In genomic region chr11:31744076-31744785, GRCm38 (mm10) we compare ENCODE assay signal across 14 mouse cellular contexts.
A peak's percentile ranks its signal among the peaks of the same experiment; 100 is the strongest.
DNase-seq lines count a peak whose midpoint lies in the region; ATAC-seq and TF ChIP-seq lines count a peak whose summit lies in the region.
"Had no signal": no experiment of that assay in that cellular context is flagged by ENCODE, and none has a peak within 500 bp of the region (broad histone marks: within the 10 kb centered on the region; RNA-seq: fewer than 3 reads in every experiment).

No protein-coding gene starts in this region.

- TF ChIP-seq EP300 in lung, postnatal 0 days (IDR thresholded peaks at IDR 0.05), result no peak

- intact Hi-C loops in left cerebral cortex, adult 2 months (cut with DNase I), result loop anchor here (2.0 kb wide), 1 partner anchor 59 kb away; no protein-coding TSS in a partner anchor

- ATAC-seq in embryonic facial prominence, embryonic 11.5 days (replicated peaks; ENCODE audit: insufficient number of reproducible peaks, low FRiP score, low TSS enrichment, low read depth), result 0 out of 2 replicates have a peak, but pooled peaks have one; percentile 35
- ATAC-seq in lung, postnatal 0 days, result peak; percentile 34
- ATAC-seq in stomach, embryonic 16.5 days (ENCODE audit: insufficient read depth, low FRiP score), result peak; percentile 34; the same call in 1 of the 2 replicates
- ATAC-seq in intestine, embryonic 16.5 days, result no peak
- ATAC-seq in CD4-positive, CD25-positive, alpha-beta regulatory T cell, adult 4 months, result no peak

- H3K9me3 ChIP-seq in embryonic facial prominence, embryonic 11.5 days (replicated peaks; ENCODE audit: control insufficient read depth, low read length), result no peaks in the 10 kb centered on the region
- H3K9me3 ChIP-seq in embryonic facial prominence, embryonic 10.5 days, result no peaks in the 10 kb centered on the region
- H3K9me3 ChIP-seq in lung, postnatal 0 days (ENCODE audit: low read length), result no peaks in the 10 kb centered on the region
- no peaks in the 10 kb centered on the region for H3K9me3 ChIP-seq in stomach, embryonic 16.5 days (replicated peaks; ENCODE audit: control insufficient read depth, low read length)
- H3K9me3 ChIP-seq in intestine, embryonic 16.5 days (ENCODE audit: control insufficient read depth, low read length), result no peaks in the 10 kb centered on the region
- H3K9me3 ChIP-seq: heart, embryonic 10.5 days; limb, embryonic 13.5 days had no signal

- H3K4me1 ChIP-seq in embryonic facial prominence, embryonic 11.5 days (ENCODE audit: control insufficient read depth, insufficient read depth, low read length), result no peaks in the 10 kb centered on the region
- H3K4me1 ChIP-seq in embryonic facial prominence, embryonic 10.5 days, result peaks cover 60% of the 10 kb centered on the region
- peaks cover 4% of the 10 kb centered on the region for H3K4me1 ChIP-seq in lung, postnatal 0 days (ENCODE audit: insufficient read depth, low read depth, low read length)
- peaks cover 6% of the 10 kb centered on the region; the same call in 1 of the 2 replicates for H3K4me1 ChIP-seq in stomach, embryonic 16.5 days (ENCODE audit: control insufficient read depth, insufficient read depth, low read length)
- peaks cover 10% of the 10 kb centered on the region for H3K4me1 ChIP-seq in intestine, embryonic 16.5 days (ENCODE audit: control insufficient read depth, insufficient read depth, low read length)

- DNase-seq in embryonic facial prominence, embryonic 11.5 days (ENCODE audit: low spot score), result no peak
- no peak for DNase-seq in embryonic facial prominence, embryonic 10.5 days (ENCODE audit: low spot score)
- no peak for DNase-seq in left cerebral cortex, adult 2 months (ENCODE audit: extremely low spot score in 1 of 2, low spot score in 2 of 2)
- DNase-seq in left cerebral cortex, adult 8-10 months (ENCODE audit: low spot score in 2 of 2), result no peak
- DNase-seq in lung, postnatal 0 days (ENCODE audit: low spot score), result peak; percentile 41
- DNase-seq: adrenal gland, postnatal 25 days; spleen, adult 18-20 months; thymus, adult 18-20 months had no signal

- 83% methylated on average over 12 of the region's 12 CpGs for WGBS in embryonic facial prominence, embryonic 11.5 days
- WGBS in embryonic facial prominence, embryonic 10.5 days, result 81% methylated on average over 12 of the region's 12 CpGs
- 74% methylated on average over 12 of the region's 12 CpGs for WGBS in lung, postnatal 0 days
- WGBS in stomach, embryonic 16.5 days, result 73% methylated on average over 12 of the region's 12 CpGs
- 78% methylated on average over 12 of the region's 12 CpGs for WGBS in intestine, embryonic 16.5 days

- no peak overlapping the region for H3K4me2 ChIP-seq in embryonic facial prominence, embryonic 11.5 days (ENCODE audit: low read depth, low read length)
- H3K4me2 ChIP-seq in lung, postnatal 0 days (replicated peaks; ENCODE audit: low read depth, low read length), result no peak overlapping the region
- no peak overlapping the region for H3K4me2 ChIP-seq in stomach, embryonic 16.5 days (ENCODE audit: low read depth, low read length)
- H3K4me2 ChIP-seq in intestine, embryonic 16.5 days (ENCODE audit: low read depth, low read length), result no peak overlapping the region
- H3K4me2 ChIP-seq: limb, embryonic 13.5 days had no signal

- H3K27ac ChIP-seq in embryonic facial prominence, embryonic 11.5 days (replicated peaks; ENCODE audit: low read depth, low read length), result no peak overlapping the region
- H3K27ac ChIP-seq in embryonic facial prominence, embryonic 10.5 days (replicated peaks), result no peak overlapping the region
- H3K27ac ChIP-seq in left cerebral cortex, adult 2 months, result peak overlapping the region; percentile 61; the same call in 1 of the 2 replicates
- H3K27ac ChIP-seq in lung, postnatal 0 days (ENCODE audit: low read length), result 0 out of 2 replicates have a peak overlapping the region, but pooled peaks have one; percentile 21
- H3K27ac ChIP-seq in stomach, embryonic 16.5 days (ENCODE audit: low read length), result no peak overlapping the region
- no peak overlapping the region for H3K27ac ChIP-seq in intestine, embryonic 16.5 days (ENCODE audit: low read length)
- H3K27ac ChIP-seq: heart, embryonic 10.5 days; limb, embryonic 13.5 days had no signal

- no peak; the same call in 1 of the 2 replicates for TF ChIP-seq CTCF in left cerebral cortex, adult 2 months (IDR thresholded peaks at IDR 0.05)
- TF ChIP-seq CTCF in lung, postnatal 0 days (IDR thresholded peaks at IDR 0.05), result peak; percentile 1; the same call in 1 of the 2 replicates

- H3K9ac ChIP-seq in embryonic facial prominence, embryonic 11.5 days (replicated peaks; ENCODE audit: low read length), result no peak overlapping the region
- no peak overlapping the region for H3K9ac ChIP-seq in lung, postnatal 0 days (replicated peaks; ENCODE audit: low read depth)
- H3K9ac ChIP-seq in stomach, embryonic 16.5 days (ENCODE audit: low read length), result no peak overlapping the region
- no peak overlapping the region for H3K9ac ChIP-seq in intestine, embryonic 16.5 days (ENCODE audit: low read depth, low read length)
- H3K9ac ChIP-seq: limb, embryonic 13.5 days had no signal

- H3K36me3 ChIP-seq in embryonic facial prominence, embryonic 11.5 days (replicated peaks; ENCODE audit: control insufficient read depth, insufficient read depth, low read depth, low read length), result no peaks in the 10 kb centered on the region
- H3K36me3 ChIP-seq in embryonic facial prominence, embryonic 10.5 days (replicated peaks), result no peaks in the 10 kb centered on the region
- no peaks in the 10 kb centered on the region for H3K36me3 ChIP-seq in lung, postnatal 0 days (ENCODE audit: insufficient read depth, low read length)
- H3K36me3 ChIP-seq in stomach, embryonic 16.5 days (ENCODE audit: control insufficient read depth, insufficient read depth, low read length), result no peaks in the 10 kb centered on the region
- no peaks in the 10 kb centered on the region for H3K36me3 ChIP-seq in intestine, embryonic 16.5 days (ENCODE audit: control insufficient read depth, insufficient read depth, low read length)
- H3K36me3 ChIP-seq: heart, embryonic 10.5 days; limb, embryonic 13.5 days had no signal

- H3K27me3 ChIP-seq in embryonic facial prominence, embryonic 11.5 days (ENCODE audit: control insufficient read depth, insufficient read depth, low read length), result no peaks in the 10 kb centered on the region
- no peaks in the 10 kb centered on the region for H3K27me3 ChIP-seq in embryonic facial prominence, embryonic 10.5 days (replicated peaks; ENCODE audit: low read depth, poor library complexity, severe bottlenecking)
- no peaks in the 10 kb centered on the region for H3K27me3 ChIP-seq in lung, postnatal 0 days (replicated peaks; ENCODE audit: insufficient read depth, low read length)
- no peaks in the 10 kb centered on the region for H3K27me3 ChIP-seq in stomach, embryonic 16.5 days (ENCODE audit: control insufficient read depth, insufficient read depth, low read length)
- H3K27me3 ChIP-seq in intestine, embryonic 16.5 days (replicated peaks; ENCODE audit: control insufficient read depth, insufficient read depth, low read length), result no peaks in the 10 kb centered on the region
- H3K27me3 ChIP-seq: limb, embryonic 13.5 days had no signal

- no peak overlapping the region for H3K4me3 ChIP-seq in embryonic facial prominence, embryonic 11.5 days (ENCODE audit: low read depth, low read length)
- H3K4me3 ChIP-seq in embryonic facial prominence, embryonic 10.5 days, result no peak overlapping the region
- H3K4me3 ChIP-seq in left cerebral cortex, adult 2 months, result no peak overlapping the region
- H3K4me3 ChIP-seq in lung, postnatal 0 days (ENCODE audit: low read depth, low read length), result no peak overlapping the region
- H3K4me3 ChIP-seq in stomach, embryonic 16.5 days (replicated peaks; ENCODE audit: low read length), result no peak overlapping the region
- no peak overlapping the region for H3K4me3 ChIP-seq in intestine, embryonic 16.5 days (ENCODE audit: low read length)
- H3K4me3 ChIP-seq: erythroblast, embryonic 14.5 days; heart, embryonic 10.5 days; limb, embryonic 13.5 days had no signal

Comparison
In these comparisons a context has a peak if more than half of its experiments do, and no peak if none do; other contexts are left out.
1. ATAC-seq: peak in embryonic facial prominence, embryonic 11.5 days (single experiment), lung, postnatal 0 days (single experiment) and stomach, embryonic 16.5 days (single experiment); none in intestine, embryonic 16.5 days (single experiment) and CD4-positive, CD25-positive, alpha-beta regulatory T cell, adult 4 months (single experiment).
2. H3K27ac ChIP-seq: peak in left cerebral cortex, adult 2 months (single experiment) and lung, postnatal 0 days (single experiment); none in embryonic facial prominence, embryonic 11.5 days (single experiment), embryonic facial prominence, embryonic 10.5 days (single experiment), stomach, embryonic 16.5 days (single experiment) and intestine, embryonic 16.5 days (single experiment).